Mouse (Mus musculus) cerebellum, postnatal 4 days (tissue): ENCODE results near the gene Heatr6.

ENCODE experiments used
- DNase-seq, 2 experiments: peaks; one replicate each; pipeline ENCODE4 v3.0.0; 2022; ENCODE audit warnings: low spot score in 2 of 2, mixed read lengths in 1 of 2

Gene Heatr6

DNA sequence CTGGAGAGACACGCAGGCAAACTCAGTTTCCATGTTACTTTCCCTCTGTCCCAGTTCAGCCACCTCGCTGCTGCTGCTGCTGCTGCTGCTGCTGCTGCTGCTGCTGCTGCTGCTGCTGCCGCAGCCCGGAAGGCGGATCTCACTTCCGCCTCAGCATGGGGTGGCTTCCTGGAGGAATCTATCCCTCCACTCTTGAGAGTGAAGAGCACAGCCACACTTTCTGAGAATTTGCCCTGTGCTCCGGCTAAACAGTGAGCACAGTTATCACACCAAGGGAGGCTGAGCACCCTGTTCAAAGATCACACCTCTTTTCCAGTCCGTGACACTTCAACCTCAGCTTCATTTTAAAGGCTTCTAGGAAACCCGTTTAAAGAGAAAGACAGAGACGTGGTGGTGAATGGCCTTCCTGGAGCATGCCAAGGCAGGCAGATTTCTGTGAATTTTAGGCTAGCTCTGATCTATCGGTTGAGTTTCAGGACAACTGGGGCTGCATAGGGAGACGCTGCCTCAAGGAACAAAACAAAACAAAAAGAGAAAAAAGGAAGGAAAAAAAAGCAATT is 46.5 kb downstream of the Heatr6 start:
- DNase-seq = no peak

DNA sequence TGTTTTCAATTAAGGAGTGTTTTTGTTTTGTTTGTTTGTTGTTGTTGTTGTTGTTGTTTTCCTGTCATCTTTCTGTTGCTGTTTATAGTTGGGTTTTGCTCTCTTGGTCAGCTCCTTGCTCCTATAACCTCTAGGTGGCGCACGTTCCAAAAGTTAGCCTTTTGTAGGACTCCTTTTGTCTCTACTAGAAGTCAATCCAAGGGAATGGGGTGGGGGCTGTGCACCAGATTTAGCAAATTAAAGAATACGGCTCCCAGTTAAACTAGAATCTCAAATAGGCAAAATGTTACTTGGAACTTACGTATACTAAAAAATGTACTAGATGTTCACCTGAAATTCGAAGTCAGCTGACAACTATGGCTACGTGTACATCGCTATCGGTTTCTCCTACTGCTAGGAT is 48.7 kb downstream of the Heatr6 start:
- peak in 1 of 2 experiments; percentile 23 for DNase-seq

DNA sequence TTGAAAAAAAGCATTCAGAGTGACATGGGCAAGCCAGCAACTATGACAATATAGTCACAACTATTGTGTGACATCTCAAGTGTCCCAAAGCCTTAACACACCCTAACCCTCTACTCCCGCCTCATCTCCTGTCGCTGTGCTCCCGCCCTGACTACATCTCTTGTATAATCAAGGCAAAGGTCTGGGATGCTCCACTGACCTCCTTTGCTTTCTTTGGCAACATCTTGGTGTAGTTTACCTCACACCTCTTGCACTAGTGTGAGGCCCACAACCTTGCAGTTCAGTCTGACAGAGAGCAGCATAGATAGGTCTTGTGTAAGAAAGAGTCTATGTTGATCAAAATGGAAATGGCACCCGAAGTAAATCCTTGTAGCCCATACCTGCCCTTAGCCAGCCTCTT is 49.1 kb downstream of the Heatr6 start:
- DNase-seq = no peak

DNA sequence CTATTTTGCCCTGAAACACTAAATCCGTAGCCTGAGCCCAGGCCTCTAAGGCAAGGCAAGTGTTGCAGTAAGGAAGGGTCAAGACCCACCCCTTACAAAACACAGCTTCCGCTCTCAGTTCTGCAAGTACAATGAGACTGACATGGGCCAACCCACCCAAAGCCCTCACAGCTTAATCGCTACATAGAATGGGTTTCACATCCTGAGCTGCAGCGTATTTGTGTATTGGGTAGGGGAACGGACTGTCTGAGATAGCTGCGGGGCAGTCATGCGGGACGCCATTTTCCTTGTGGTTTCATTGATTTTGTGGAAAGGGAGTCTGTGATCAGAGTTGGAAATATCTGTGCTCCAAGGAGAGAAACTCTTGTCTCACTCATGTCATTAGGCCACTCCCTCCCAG is 56.9 kb downstream of the Heatr6 start:
- DNase-seq = no peak

DNA sequence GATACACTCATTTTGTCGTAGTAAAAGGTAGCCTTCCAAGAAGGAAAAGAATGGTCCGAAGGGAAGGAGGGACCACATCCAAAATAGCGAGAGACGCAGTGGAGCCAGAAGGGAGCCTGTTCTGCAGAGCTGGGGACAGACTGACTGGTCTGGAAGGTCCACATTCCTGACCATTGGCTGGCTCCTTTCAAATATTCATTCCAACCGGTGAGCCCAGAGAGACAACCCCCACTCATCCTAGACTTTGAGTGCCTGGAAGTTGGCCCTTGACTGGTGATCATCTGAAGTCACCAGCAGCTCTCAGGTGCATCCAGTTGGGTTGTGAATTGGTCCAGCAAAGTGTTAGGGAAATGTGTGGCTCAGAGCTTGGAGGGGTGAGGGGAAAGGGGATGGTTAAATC is 61.7 kb downstream of the Heatr6 start:
- no peak for DNase-seq

DNA sequence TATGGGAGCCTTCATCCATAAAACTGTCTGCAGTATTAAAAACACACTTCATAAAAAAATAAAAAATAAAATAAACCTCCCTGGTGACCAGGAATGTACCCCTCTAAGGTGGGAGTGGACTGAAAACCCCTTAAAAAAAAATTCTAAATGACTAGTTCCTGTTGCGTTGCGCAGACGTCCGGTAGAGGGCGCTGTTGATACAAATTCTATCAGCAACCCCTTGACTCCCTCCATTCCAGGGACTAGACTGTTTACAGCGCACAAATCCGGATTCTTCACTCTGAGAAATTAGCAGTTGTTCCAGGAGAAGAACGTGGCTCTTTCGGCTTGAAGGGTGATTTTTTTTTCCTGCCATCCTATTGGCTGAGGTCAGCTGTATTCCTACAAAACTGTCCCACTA is 62.1 kb downstream of the Heatr6 start:
- DNase-seq = peak in 1 of 2 experiments; percentile 53

DNA sequence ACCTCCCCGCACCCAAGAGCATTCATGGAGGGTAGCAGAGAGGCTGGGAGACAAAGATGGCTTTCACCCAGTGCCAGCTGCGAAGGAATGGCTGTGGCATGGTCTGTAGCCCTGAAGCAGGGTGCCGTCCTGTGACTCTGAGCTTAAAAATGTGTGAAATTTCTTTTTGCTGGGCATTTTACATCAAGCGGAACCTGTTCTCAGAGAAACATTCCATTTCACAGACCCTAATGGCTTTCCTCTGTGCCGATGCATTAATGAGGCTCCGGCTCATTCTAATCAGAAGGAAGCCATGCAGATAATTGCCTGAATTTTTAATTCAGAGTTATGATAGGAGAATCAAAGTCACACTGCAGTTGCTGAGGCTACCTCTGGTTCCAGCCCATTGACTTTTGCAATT is 63.6 kb downstream of the Heatr6 start:
- no peak for DNase-seq

DNA sequence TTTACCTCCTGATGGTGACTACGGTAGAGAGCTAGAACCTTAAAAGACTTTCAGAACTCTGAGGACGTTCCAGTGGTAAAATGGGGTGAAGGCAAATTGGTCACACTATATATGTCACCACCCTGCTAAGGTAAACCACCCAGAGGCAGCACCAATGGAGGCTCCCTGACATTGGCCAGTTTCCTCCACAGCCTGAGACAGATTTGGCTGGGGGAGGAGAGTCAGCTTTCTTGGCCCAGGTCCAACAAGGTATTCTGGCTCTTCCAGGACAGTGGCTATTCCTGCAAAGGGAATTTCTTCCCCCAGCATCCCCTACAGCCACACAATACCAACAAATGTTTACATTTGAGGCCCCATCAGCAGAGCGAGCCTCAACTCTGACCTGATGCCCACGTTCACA is 64.5 kb downstream of the Heatr6 start:
- DNase-seq = no peak

DNA sequence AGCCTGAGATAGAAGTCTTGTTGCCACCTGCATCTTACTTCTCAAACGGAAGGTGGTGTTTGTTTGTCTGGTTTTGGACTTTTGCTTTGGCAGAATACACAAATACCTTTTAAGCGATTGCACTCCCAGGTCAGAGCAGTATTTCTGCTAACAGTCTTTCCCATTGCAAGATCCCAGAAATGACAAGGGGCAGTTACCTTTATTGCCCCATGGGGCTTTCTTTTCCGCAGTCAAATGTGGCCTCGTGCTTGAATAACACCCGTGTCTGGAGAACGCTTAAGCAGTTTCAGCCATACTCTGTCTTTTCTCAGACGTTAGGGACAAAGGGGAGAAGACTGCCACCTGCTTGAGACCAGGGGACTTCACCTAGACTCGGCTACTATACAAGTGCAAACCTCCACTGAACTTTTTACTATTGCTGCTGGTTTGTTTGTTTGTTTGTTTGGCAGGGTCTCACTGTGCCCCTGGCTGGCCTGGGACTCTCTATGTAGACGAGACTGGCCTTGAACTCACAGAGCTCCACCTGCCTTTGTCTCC is 65.2 kb downstream of the Heatr6 start:
- DNase-seq = no peak

DNA sequence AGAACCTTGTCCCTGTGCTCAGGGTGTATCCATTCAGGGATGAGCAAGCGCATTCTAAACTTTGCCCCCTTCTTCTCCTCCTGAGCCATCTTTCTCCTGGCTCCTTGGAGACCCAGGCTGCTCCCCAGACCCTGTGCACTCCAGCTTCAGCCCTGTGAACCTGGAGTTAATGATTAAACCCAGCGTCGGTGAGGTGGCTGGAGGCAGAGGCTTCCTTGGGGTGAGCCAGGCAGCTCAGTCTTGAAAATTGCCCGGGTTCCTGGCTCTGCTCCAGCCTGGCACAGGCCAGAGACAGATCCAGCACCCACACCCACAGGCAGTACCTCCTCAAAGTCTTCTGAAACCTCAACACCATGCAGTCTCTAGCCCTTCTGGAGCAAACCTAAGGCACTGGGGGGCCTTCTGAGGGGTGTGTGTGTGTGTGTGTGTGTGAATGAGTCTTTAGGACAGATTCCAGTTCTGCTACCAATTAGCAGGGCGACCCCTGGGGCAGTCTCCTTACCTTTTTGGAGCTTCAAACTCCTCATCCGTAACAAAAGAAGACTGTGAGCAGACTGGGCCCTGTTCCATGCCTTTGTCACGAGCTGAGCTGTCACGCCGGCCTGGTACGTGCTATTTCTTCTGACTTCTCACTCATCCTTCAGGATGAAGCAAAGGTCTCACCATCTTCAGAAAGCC is 66.4 kb downstream of the Heatr6 start:
- DNase-seq = no peak

DNA sequence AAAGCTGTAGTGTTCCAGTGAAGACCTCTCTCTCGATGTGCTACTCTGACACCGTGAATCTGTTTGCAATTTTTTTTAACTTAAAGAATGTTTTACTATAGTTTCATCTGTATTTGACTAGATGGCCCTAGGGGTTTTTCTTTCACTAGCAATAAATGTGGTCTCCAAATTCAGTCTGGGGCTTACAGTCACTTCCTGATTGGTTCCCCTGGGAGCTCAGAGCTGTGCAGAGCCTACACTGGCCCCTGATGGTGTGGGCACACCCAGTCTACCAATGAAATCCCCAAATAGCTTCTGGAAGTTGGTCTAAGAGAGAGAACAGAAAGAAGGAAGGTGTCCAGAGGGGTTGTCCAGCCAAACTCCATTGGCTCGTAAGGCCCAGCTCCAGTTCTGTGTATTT is 72.6 kb downstream of the Heatr6 start:
- DNase-seq = no peak

DNA sequence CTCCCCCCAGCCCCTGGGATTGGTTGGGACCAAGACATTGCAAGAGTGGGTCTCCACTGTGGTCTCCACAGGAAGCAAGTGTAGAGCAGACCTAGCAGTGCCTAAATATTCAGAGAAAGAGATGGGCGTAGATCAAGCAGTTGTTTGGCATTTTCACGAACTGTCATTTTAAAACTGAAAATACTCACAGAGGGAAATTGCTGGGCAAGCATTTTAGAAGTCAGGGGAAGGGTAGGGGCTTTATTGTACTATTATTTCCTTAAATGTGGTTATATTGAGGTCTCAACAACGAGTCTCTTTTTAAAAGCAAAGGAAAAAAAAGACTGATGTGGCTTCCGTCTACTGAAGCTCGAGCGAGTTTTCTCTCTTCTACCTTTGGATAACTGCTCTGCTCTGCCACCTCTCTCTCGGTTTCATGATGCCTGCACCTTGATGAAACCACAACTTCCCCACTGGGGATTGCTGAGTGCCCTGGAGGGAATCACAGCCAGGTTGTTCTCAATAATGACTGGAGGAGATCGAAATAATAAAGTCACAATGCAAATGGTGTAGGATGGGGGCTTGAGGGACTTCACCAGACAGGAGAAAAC is 75.2 kb downstream of the Heatr6 start:
- no peak for DNase-seq

DNA sequence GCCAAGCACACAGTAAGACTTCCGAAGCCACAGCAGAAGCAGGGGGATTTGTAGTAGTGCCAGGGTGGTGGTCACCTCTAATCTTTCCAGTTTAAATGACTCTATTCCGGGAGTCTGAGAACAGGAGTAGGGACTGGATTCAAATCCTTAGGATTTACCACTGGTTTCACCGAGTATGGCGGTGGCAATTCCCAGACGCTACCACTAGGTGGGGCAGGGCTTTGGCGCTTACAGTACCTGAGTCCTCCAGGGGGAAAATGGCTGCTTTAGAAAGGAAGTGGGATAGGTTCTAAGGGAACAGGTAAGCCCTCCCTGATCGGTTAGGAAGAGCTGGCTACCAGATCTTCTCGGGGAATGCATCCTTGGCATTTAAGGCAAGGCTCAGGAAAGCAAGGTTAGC is 78.9 kb downstream of the Heatr6 start:
- no peak for DNase-seq
